Mouse (Mus musculus) C2C12 (cell line): Measurements from ENCODE around the gene Slc35b2. TPM values are rescaled to one million over a fixed set of nuclear protein-coding genes. Genes with fewer than 3 reads are reported as not detected.

Source experiments
- H3K27me3 ChIP-seq: one replicate; pipeline ENCODE4 v1.6.1; 2011; ENCODE audit not compliant: control insufficient read depth, insufficient read depth, insufficient read length
- H3K36me3 ChIP-seq: one replicate; pipeline ENCODE4 v1.6.1; 2011; ENCODE audit not compliant: control insufficient read depth, insufficient read depth
- H3K4me3 ChIP-seq: one replicate; pipeline ENCODE4 v1.5.1; 2011; ENCODE audit warnings: mild to moderate bottlenecking, control low read depth; ENCODE audit not compliant: poor library complexity, insufficient read depth, severe bottlenecking
- H3K79me2 ChIP-seq: one replicate; pipeline ENCODE4 v1.6.1; 2011; ENCODE audit not compliant: control insufficient read depth, insufficient read depth
- H3K79me3 ChIP-seq: one replicate; pipeline ENCODE4 v1.6.1; 2011; ENCODE audit warnings: low read depth, control low read depth
- H3ac ChIP-seq: one replicate; pipeline ENCODE3; 2011; ENCODE audit warnings: low read depth; ENCODE audit not compliant: control insufficient read depth, insufficient read length
- CEBPB ChIP-seq: IDR thresholded peaks from one replicate; pipeline ENCODE4 v1.6.1; 2011; ENCODE audit warnings: low read depth, mild to moderate bottlenecking, control low read depth, moderate library complexity
- CTCF ChIP-seq: IDR thresholded peaks from one replicate; pipeline ENCODE4 v1.5.1; 2011; ENCODE audit not compliant: control insufficient read depth, insufficient read depth, insufficient read length
- FOSL1 ChIP-seq: IDR thresholded peaks from one replicate; pipeline ENCODE4 v1.8.0; 2011; ENCODE audit warnings: mild to moderate bottlenecking, low read length; ENCODE audit not compliant: poor library complexity, insufficient read depth, severe bottlenecking
- MAX ChIP-seq: IDR thresholded peaks from one replicate; pipeline ENCODE4 v1.6.1; 2011; ENCODE audit warnings: mild to moderate bottlenecking, control low read depth
- MYOD1 ChIP-seq: IDR thresholded peaks from one replicate; pipeline ENCODE4 v1.6.1; 2011; ENCODE audit warnings: low read depth; ENCODE audit not compliant: control insufficient read depth, insufficient read length
- MYOG ChIP-seq: IDR thresholded peaks from one replicate; pipeline ENCODE4 v1.6.1; 2011; ENCODE audit not compliant: control insufficient read depth, insufficient read length; ENCODE audit errors: extremely low read depth
- USF1 ChIP-seq: IDR thresholded peaks from one replicate; pipeline ENCODE4 v1.6.1; 2011; ENCODE audit warnings: low read depth, mild to moderate bottlenecking, control low read depth, moderate library complexity
- polyA plus RNA-seq: library from polyadenylated mRNA; unstranded; fragments of >200 nt; fragmentation: generic; extraction: Trizol; gene quantifications from one replicate; pipeline ENCODE4 v1.2.1, GENCODE M21; 2012; ENCODE audit warnings: missing spikeins

The Slc35b2 gene
- polyA plus RNA-seq, 1 experiment: 131 TPM

- no peaks in the 10 kb centered on the region for H3K79me2 ChIP-seq
- no peak overlapping the region for H3K4me3 ChIP-seq
- no peaks in the 10 kb centered on the region for H3K79me3 ChIP-seq
- TF ChIP-seq CTCF: no peak
- no peak for TF ChIP-seq MAX
- TF ChIP-seq CEBPB: no peak
- no peak for TF ChIP-seq USF1
- no peak for TF ChIP-seq MYOG
- no peak for TF ChIP-seq MYOD1
- no peak for TF ChIP-seq FOSL1
- H3ac ChIP-seq: no peak overlapping the region
- H3K27me3 ChIP-seq: peaks cover 37% of the 10 kb centered on the region
- no peaks in the 10 kb centered on the region for H3K36me3 ChIP-seq
Observed at GRCm38 (mm10) chr17:45547461-45548190, 16.0 kb upstream of the Slc35b2 start.

GRCm38 (mm10) chr17:45548541-45549512, 14.8 kb upstream of the Slc35b2 start:
- Histone ChIP-seq H3ac (peak overlapping the region; percentile 24), H3K36me3 (no peaks in the 10 kb centered on the region), H3K4me3 (no peak overlapping the region), H3K79me2 (no peaks in the 10 kb centered on the region), H3K79me3 (no peaks in the 10 kb centered on the region), H3K27me3 (peaks cover 30% of the 10 kb centered on the region)
- TF ChIP-seq USF1: no peak
- TF ChIP-seq MYOD1: no peak
- TF ChIP-seq MAX: no peak
- no peak for TF ChIP-seq CEBPB
- no peak for TF ChIP-seq MYOG
- no peak for TF ChIP-seq CTCF

GRCm38 (mm10) chr17:45549617-45550181, 14.0 kb upstream of the Slc35b2 start, which contains the start of gene Tmem151b:
TSS of gene Tmem151b (minus strand) at chr17:45549677.
- H3K79me3 ChIP-seq: no peaks in the 10 kb centered on the region
- no peak within 1 kb of the TSS for H3K4me3 ChIP-seq
- TF ChIP-seq CEBPB (no peak), CTCF (no peak), MYOD1 (no peak), USF1 (no peak), MYOG (no peak), FOSL1 (no peak), MAX (no peak)
- peaks cover 26% of the 10 kb centered on the region for H3K27me3 ChIP-seq
- no peaks in the 10 kb centered on the region for H3K36me3 ChIP-seq
- H3K79me2 ChIP-seq: no peaks in the 10 kb centered on the region
- H3ac ChIP-seq: peak within 1 kb of the TSS; percentile 24

- Histone ChIP-seq H3ac (no peak overlapping the region), H3K4me3 (no peak overlapping the region), H3K79me3 (no peaks in the 10 kb centered on the region), H3K27me3 (peaks cover 21% of the 10 kb centered on the region), H3K36me3 (no peaks in the 10 kb centered on the region), H3K79me2 (no peaks in the 10 kb centered on the region)
- no peak for TF ChIP-seq USF1
- no peak for TF ChIP-seq MAX
- no peak for TF ChIP-seq CTCF
- TF ChIP-seq MYOG: no peak
Observed at GRCm38 (mm10) chr17:45550253-45550652, 13.4 kb upstream of the Slc35b2 start.

GRCm38 (mm10) chr17:45551249-45551796, 12.4 kb upstream of the Slc35b2 start:
- no peaks in the 10 kb centered on the region for H3K79me3 ChIP-seq
- H3K27me3 ChIP-seq: peaks cover 14% of the 10 kb centered on the region
- TF ChIP-seq MAX (no peak), MYOG (no peak), USF1 (no peak), FOSL1 (no peak), CTCF (no peak), CEBPB (no peak), MYOD1 (no peak)
- H3ac ChIP-seq: no peak overlapping the region
- no peaks in the 10 kb centered on the region for H3K36me3 ChIP-seq
- H3K79me2 ChIP-seq: peaks cover 3% of the 10 kb centered on the region
- no peak overlapping the region for H3K4me3 ChIP-seq
